Mouse (Mus musculus) neural tube, embryonic 12.5 days (tissue): ENCODE data around the gene Gm21149. TPM values are rescaled to one million over a fixed set of nuclear protein-coding genes. Genes with fewer than 3 reads are reported as not detected.
"Not testable (repeated sequence)": the region's sequence is repeated elsewhere in the genome, so short reads cannot be mapped to it uniquely, and the experiment has no call there.

Source experiments
- ATAC-seq: fragments of 200-750 bp; cut with Nextera tagmentation; 2 replicates; pipeline ENCODE4 v1.8.0; 2017; ENCODE audit warnings: low read depth, mild to moderate bottlenecking, moderate TSS enrichment, moderate library complexity; ENCODE audit not compliant: low FRiP score
- H3K27ac ChIP-seq: fragments of 300-500 bp; sonication (generic); 2 replicates; pipeline ENCODE4 v1.5.1; 2016
- H3K27me3 ChIP-seq: fragments of 300-500 bp; sonication (generic); replicated peaks from 2 replicates; pipeline ENCODE4 v1.6.1; 2016; ENCODE audit warnings: mild to moderate bottlenecking
- H3K36me3 ChIP-seq: fragments of 300-500 bp; sonication (generic); 2 replicates; pipeline ENCODE4 v1.6.1; 2016; ENCODE audit warnings: mild to moderate bottlenecking
- H3K4me1 ChIP-seq: fragments of 300-500 bp; sonication (generic); 2 replicates; pipeline ENCODE4 v1.6.1; 2016
- H3K4me2 ChIP-seq: fragments of 300-500 bp; sonication (generic); replicated peaks from 2 replicates; pipeline ENCODE4 v1.6.1; 2016; ENCODE audit warnings: mild to moderate bottlenecking
- H3K4me3 ChIP-seq: fragments of 300-500 bp; sonication (generic); 2 replicates; pipeline ENCODE4 v1.5.1; 2016
- H3K9ac ChIP-seq: fragments of 300-500 bp; sonication (generic); 2 replicates; pipeline ENCODE4 v1.6.1; 2016; ENCODE audit warnings: mild to moderate bottlenecking
- H3K9me3 ChIP-seq: fragments of 300-500 bp; sonication (generic); 2 replicates; pipeline ENCODE4 v1.6.1; 2016; ENCODE audit warnings: mild to moderate bottlenecking
- WGBS: fragments of 180-500 bp; shearing (Covaris S2); methylation state at CpG from one replicate; pipeline ENCODE4 v1.1.7; 2016; 5-methylcytosine and 5-hydroxymethylcytosine counted together
- polyA plus RNA-seq: library from polyadenylated mRNA; unstranded; fragments of >200 nt; fragmentation: Nextera tagmentation; extraction: Ambion mirVana; gene quantifications from 2 replicates; pipeline ENCODE4 v1.2.1, GENCODE M21; 2016

Gene Gm21149
- polyA plus RNA-seq, 1 experiment from 2014 or later: not detected

DNA sequence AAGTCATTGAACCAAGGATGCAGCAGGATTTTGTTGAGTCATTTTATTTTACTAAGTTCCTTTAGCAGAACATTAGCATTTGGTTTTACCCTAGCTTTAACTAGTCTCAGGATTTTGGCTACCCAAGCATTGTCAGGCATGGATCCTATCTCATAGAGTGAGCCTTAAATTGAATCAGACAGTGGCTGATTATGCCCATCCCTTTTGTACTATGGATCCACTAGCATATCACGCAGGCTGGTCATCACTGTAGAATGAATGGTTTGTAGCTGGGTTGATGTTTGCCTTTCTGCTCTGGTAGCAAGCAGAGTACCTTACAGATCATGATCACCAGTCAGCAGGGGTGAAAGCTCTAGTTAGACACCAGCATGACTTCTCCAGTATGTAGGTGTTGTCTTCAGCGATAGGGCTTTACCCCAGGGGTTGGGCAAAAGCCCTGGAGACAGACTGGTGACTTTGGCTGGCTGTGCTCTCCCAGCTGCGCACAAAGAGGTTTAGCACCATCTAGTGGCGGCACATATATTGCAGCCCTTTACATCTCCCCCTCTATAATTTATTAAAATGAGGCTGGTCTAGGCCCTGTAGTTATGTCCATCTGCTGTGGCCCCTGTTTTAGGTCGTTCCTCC lies 22.6 kb upstream of the Gm21149 start:
- H3K27ac ChIP-seq, H3K36me3 ChIP-seq, H3K9ac ChIP-seq, H3K27me3 ChIP-seq, H3K4me3 ChIP-seq, H3K4me2 ChIP-seq, H3K4me1 ChIP-seq: not testable (repeated sequence)
- ATAC-seq: peak; percentile 82
- H3K9me3 ChIP-seq: peaks cover 21% of the 10 kb centered on the region
- 36% methylated on average over 5 of the region's 5 CpGs for WGBS

DNA sequence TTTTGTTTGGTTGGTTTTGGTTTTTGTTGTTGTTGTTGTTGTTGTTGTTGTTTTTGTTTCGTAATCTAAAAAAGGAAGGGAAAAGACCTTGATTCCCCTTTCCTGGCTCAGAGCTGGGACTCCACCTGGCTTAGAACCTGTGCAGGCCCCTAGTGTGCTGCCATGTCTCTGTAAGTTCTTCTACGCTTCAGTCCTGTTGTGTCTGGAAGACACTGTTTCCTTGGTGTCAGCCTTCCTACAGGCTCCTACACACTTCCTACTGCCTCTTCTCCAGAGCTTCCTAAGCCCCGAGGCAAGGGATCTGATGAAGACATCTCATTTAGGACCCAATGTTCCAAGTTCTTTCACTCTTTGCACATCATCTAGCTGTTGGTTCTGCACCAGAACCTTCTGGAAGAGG lies 22.0 kb upstream of the Gm21149 start:
- 73% methylated on average over 3 of the region's 3 CpGs for WGBS
- not testable (repeated sequence) for H3K27ac ChIP-seq, H3K27me3 ChIP-seq, H3K4me2 ChIP-seq, H3K9ac ChIP-seq, H3K4me1 ChIP-seq, H3K36me3 ChIP-seq, H3K4me3 ChIP-seq
- peaks cover 23% of the 10 kb centered on the region for H3K9me3 ChIP-seq
- ATAC-seq: 0 out of 2 replicates have a peak, but pooled peaks have one; percentile 41

- not testable (repeated sequence) for H3K4me2 ChIP-seq, H3K4me1 ChIP-seq, H3K27me3 ChIP-seq, ATAC-seq, H3K9ac ChIP-seq, H3K27ac ChIP-seq, H3K36me3 ChIP-seq, H3K4me3 ChIP-seq
- H3K9me3 ChIP-seq: peaks cover 27% of the 10 kb centered on the region
- 67% methylated on average over 2 of the region's 2 CpGs for WGBS
These were observed 14.6 kb upstream of the Gm21149 start for GRCm38 (mm10) chr5:15490934-15491333.

GRCm38 (mm10) chr5:15488743-15489142 lies 12.4 kb upstream of the Gm21149 start:
- no peak overlapping the region for H3K27ac ChIP-seq
- peak; percentile 53; the same call in 1 of the 2 replicates for ATAC-seq
- no peak overlapping the region for H3K4me3 ChIP-seq
- no peaks in the 10 kb centered on the region for H3K4me1 ChIP-seq
- H3K9me3 ChIP-seq: peaks cover 35% of the 10 kb centered on the region
- no peaks in the 10 kb centered on the region for H3K27me3 ChIP-seq
- 87% methylated on average over 5 of the region's 5 CpGs for WGBS
- no peaks in the 10 kb centered on the region for H3K36me3 ChIP-seq
- no peak overlapping the region for H3K9ac ChIP-seq
- no peak overlapping the region for H3K4me2 ChIP-seq

DNA sequence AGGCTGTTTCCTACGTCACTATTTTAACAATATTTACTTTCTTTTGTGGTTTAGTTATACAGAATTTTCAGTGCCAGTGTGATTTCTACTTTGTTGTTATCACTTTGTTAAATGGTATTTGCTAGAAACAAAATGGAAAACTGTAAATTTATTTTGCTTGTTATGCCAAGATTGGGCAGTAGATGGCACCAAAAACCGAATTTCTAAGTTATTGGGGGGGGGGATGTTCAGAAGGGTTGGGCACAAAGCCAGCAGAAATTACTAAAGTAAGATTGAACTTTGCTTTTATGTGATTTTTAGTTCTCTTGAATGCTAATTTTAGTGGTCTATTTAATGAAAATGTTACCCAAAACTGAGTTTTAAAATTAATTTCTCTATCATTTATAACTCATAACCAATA lies 8.3 kb upstream of the Gm21149 start:
- whole genome bisulfite sequencing: 25% methylated on average over 2 of the region's 2 CpGs
- H3K36me3 ChIP-seq, H3K9ac ChIP-seq, H3K27ac ChIP-seq, H3K27me3 ChIP-seq, H3K4me1 ChIP-seq, ATAC-seq, H3K4me2 ChIP-seq, H3K4me3 ChIP-seq: not testable (repeated sequence)
- peaks cover 35% of the 10 kb centered on the region for H3K9me3 ChIP-seq

- not testable (repeated sequence) for H3K4me3 ChIP-seq, H3K4me1 ChIP-seq, H3K27ac ChIP-seq, H3K9ac ChIP-seq, H3K27me3 ChIP-seq, ATAC-seq, H3K4me2 ChIP-seq, H3K36me3 ChIP-seq
- peaks cover 31% of the 10 kb centered on the region for H3K9me3 ChIP-seq
- 62% methylated on average over 4 of the region's 4 CpGs for WGBS
These were observed 7.3 kb upstream of the Gm21149 start for GRCm38 (mm10) chr5:15483576-15483975.

DNA sequence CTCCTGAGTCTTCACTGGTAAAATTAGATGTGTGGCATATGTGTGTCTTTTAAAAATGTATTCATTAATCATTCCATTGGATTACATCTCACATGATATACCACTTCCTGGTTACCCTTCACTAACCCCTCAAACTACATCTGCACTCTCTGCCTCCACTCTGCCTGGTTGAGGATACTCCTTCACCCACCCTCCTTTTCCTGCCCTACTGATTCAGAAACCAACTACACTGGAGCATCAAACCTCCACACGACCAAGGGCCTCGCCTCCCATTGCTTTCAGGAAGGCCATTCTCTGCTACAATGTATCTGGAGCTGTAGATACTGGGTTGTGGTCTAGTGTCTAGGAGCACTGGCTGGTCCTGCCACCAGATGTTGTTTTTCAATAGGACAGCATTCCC lies 6.5 kb upstream of the Gm21149 start:
- not testable (repeated sequence) for H3K4me1 ChIP-seq, H3K9ac ChIP-seq, ATAC-seq, H3K4me2 ChIP-seq, H3K27me3 ChIP-seq, H3K27ac ChIP-seq, H3K36me3 ChIP-seq, H3K4me3 ChIP-seq
- WGBS: 61% methylated on average over 2 of the region's 2 CpGs
- peaks cover 33% of the 10 kb centered on the region for H3K9me3 ChIP-seq

- not testable (repeated sequence) for ATAC-seq, H3K4me2 ChIP-seq, H3K36me3 ChIP-seq, H3K4me1 ChIP-seq, H3K27me3 ChIP-seq, H3K9ac ChIP-seq, H3K27ac ChIP-seq, H3K4me3 ChIP-seq
- 79% methylated on average over 1 of the region's 1 CpGs for WGBS
- peaks cover 19% of the 10 kb centered on the region for H3K9me3 ChIP-seq
These were observed 6.2 kb downstream of the Gm21149 start for GRCm38 (mm10) chr5:15470141-15470540.

DNA sequence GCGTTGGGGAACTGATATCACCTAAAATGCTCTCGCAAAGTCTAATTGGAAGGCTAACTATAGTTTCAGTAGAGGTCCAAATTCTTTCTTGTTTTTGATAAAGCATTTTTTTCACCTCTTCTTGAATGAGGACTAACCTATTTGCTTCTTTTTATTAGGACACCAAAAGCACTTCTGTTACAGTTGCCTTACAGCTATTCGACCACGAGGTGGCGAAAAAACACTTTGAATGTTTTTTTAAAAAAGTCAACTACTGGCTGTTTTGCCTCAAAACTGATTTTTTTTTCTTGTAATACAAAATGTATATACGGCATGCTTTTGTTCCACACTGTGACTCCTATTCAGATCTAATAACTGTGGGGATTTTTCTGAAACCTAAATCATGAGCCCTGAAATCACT lies 8.6 kb downstream of the Gm21149 start:
- H3K4me1 ChIP-seq, H3K4me2 ChIP-seq, ATAC-seq, H3K9ac ChIP-seq, H3K27me3 ChIP-seq, H3K4me3 ChIP-seq, H3K27ac ChIP-seq, H3K36me3 ChIP-seq: not testable (repeated sequence)
- H3K9me3 ChIP-seq: peaks cover 25% of the 10 kb centered on the region
- 63% methylated on average over 6 of the region's 6 CpGs for WGBS

DNA sequence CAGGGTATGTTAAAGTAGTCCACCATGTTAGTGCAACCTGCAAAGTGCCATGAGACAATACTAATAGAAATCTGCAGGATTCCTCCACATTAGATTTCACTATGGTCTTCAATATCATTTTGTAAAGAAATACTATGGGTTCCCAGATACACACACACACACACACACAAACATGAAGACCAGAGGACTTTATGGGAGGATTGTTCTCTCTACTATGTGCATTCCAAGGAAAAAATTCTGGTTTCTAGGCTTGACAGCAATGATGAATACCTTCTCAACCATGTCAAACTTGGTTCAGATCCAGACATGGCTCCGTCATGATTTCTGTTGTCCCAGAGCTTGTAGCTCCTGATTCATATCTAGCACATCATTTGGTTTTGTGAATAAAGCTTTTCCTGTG lies 10.1 kb downstream of the Gm21149 start:
- H3K27ac ChIP-seq, H3K4me2 ChIP-seq, H3K4me3 ChIP-seq, H3K36me3 ChIP-seq, H3K4me1 ChIP-seq, H3K27me3 ChIP-seq, H3K9ac ChIP-seq: not testable (repeated sequence)
- 60% methylated on average over 1 of the region's 1 CpGs for WGBS
- peaks cover 30% of the 10 kb centered on the region for H3K9me3 ChIP-seq
- ATAC-seq: peak; percentile 25; the same call in 1 of the 2 replicates

DNA sequence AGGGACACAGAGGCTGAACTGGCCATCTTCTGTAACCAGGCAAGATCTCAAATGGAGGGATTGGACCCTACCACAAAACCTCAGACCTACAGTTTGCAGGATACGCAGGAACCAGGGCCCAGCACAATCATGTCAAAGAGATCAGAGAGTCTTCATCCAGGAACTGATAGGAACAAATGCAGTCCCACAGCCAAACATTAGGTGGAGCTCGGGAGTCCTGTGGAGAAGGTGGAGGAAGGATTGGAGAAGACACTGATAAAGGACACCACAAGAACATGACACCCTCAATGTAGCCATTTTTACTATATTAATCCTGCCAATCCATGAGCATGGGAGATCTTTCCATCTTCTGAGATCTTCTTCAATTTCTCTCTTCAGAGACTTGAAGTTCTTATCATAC lies 12.8 kb downstream of the Gm21149 start:
- not testable (repeated sequence) for H3K4me2 ChIP-seq, H3K27ac ChIP-seq, H3K4me1 ChIP-seq, H3K36me3 ChIP-seq, ATAC-seq, H3K27me3 ChIP-seq, H3K9ac ChIP-seq, H3K4me3 ChIP-seq
- 54% methylated on average over 2 of the region's 2 CpGs for WGBS
- peaks cover 37% of the 10 kb centered on the region for H3K9me3 ChIP-seq

GRCm38 (mm10) chr5:15461613-15462012 lies 14.7 kb downstream of the Gm21149 start:
- H3K36me3 ChIP-seq, H3K27me3 ChIP-seq, H3K4me3 ChIP-seq, H3K9ac ChIP-seq, H3K27ac ChIP-seq, H3K4me2 ChIP-seq, ATAC-seq, H3K4me1 ChIP-seq: not testable (repeated sequence)
- WGBS: 60% methylated on average over 8 of the region's 8 CpGs
- peaks cover 34% of the 10 kb centered on the region for H3K9me3 ChIP-seq

- peaks cover 24% of the 10 kb centered on the region for H3K9me3 ChIP-seq
- not testable (repeated sequence) for H3K4me1 ChIP-seq, H3K27ac ChIP-seq, ATAC-seq, H3K27me3 ChIP-seq, H3K36me3 ChIP-seq, H3K9ac ChIP-seq, H3K4me3 ChIP-seq, H3K4me2 ChIP-seq
- 84% methylated on average over 3 of the region's 5 CpGs for WGBS
These were observed 18.3 kb downstream of the Gm21149 start for GRCm38 (mm10) chr5:15457865-15458571.
